Mouse (Mus musculus): Measurements from ENCODE around the gene Cyp4a29. TPM values are rescaled to one million over a fixed set of nuclear protein-coding genes. Genes with fewer than 3 reads are reported as not detected.
"Not testable (repeated sequence)": the region's sequence is repeated elsewhere in the genome, so short reads cannot be mapped to it uniquely, and the experiment has no call there.

The Cyp4a29 gene
- polyA plus RNA-seq (2012; ENCODE audit: insufficient read depth, low replicate concordance), result not detected in 2 replicates

DNA sequence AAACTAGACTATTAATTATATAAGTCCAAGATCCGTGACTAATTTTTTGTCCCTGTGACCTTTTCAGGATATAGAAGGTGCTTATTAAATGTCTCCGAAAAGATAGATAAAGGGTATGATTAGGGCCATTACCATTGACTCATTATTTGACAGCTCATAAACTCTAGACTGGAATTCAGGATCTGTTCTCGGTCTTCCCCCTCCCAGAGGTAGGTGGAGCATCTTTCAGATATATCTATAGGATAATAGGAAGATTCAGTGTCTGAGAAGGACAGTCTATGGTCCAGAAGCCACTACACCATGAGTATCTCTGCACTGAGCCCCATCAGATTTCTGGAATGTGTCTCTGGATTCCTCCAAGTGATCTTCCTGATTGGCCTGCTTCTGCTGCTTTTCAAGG is at the start of gene Cyp4a29:
Gene Cyp4a29, plus strand, starts transcription at position 301 of the 400 bp plus-strand sequence.
- Histone ChIP-seq H3K36me3 (replicated peaks; ENCODE audit: low read length) (no peaks in the 10 kb centered on the region), H3K27me3 (replicated peaks) (no peaks in the 10 kb centered on the region), H3K9me3 (no peaks in the 10 kb centered on the region), H3K4me3 (replicated peaks) (no peak within 1 kb of the TSS), H3K4me1 (no peaks in the 10 kb centered on the region)
- no peak for TF ChIP-seq FLI1 (IDR thresholded peaks at IDR 0.05; ENCODE audit: low read length)
- TF ChIP-seq GATA1 (IDR thresholded peaks at IDR 0.05; ENCODE audit: borderline replicate concordance, low read length), result no peak

DNA sequence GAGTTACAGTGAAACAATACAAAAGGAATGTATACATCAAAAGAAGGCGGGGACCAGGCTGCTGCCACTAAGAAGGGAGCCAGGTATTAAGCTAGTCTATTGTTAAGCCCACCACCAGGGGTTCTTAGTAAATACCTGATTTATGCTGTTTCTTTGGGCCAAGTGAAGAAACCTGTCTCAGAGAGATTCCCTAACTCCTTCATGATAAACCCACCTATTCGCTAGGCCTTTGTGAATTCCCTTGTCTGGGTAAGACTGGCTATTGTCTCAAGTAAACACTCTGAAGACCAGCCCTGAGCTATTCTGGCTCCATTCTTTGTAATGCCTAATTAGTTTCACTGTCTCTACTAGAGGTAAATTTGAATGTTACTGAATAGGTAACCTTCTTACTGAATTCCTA is 9.0 kb upstream of the Cyp4a29 start:
- not testable (repeated sequence) for H3K27me3 ChIP-seq (replicated peaks); H3K4me1 ChIP-seq; H3K4me3 ChIP-seq (replicated peaks); H3K36me3 ChIP-seq (replicated peaks; ENCODE audit: low read length); H3K9me3 ChIP-seq

GRCm38 (mm10) chr4:115236462-115237096 is 5.3 kb upstream of the Cyp4a29 start:
- H3K4me1 ChIP-seq, result no peaks in the 10 kb centered on the region
- TF ChIP-seq FLI1 (IDR thresholded peaks at IDR 0.05; ENCODE audit: low read length), result no peak
- no peak for TF ChIP-seq GATA1 (IDR thresholded peaks at IDR 0.05; ENCODE audit: borderline replicate concordance, low read length)
- H3K9me3 ChIP-seq, result peaks cover 5% of the 10 kb centered on the region
- H3K27me3 ChIP-seq (replicated peaks), result no peaks in the 10 kb centered on the region
- no peak overlapping the region for H3K4me3 ChIP-seq (replicated peaks)
- no peaks in the 10 kb centered on the region for H3K36me3 ChIP-seq (replicated peaks; ENCODE audit: low read length)

DNA sequence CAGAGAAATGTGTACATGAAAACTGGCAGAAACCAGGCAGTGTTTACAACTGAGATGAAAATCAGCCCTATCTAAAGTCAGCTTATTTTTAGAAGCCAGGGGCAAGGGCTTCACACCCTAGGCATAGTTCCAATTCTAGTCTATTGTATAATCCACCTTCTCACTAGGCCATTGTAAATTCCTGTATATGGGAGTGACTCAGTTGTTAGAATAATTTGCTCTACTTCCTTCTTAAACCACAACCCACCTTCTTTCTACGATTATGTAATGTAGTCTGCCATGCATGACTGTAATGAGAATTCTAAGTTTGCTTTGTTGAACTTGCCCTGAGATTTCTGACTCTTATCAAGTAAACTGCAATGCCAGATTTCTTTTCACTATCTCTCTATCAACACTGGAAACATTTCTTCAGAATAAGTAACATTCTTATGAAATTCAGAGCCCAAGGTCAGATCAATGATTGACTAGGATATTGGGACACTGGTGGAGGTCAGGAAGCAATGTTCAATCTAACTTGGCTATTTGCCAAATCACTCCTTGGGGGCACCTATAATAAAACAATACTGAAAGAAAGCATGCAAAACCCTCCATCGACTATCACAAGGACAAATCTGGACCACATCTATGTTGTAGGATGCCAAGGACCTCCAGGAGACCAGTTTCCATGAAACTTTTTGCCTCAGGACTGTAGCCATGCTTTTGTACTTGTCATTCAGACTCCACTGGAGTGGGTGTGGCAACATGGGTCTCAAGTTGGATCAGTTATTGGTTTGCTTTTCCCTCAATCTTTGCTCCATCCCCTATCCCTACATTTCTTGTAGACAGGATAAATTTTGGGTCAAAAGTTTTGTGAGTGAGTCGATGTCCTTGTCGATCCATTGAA is 23.0 kb downstream of the Cyp4a29 start:
- not testable (repeated sequence) for H3K36me3 ChIP-seq (replicated peaks; ENCODE audit: low read length)

GRCm38 (mm10) chr4:115278215-115278982 is 36.5 kb downstream of the Cyp4a29 start:
- not testable (repeated sequence) for H3K27me3 ChIP-seq (replicated peaks)

More for the DNA sequence above, 23.0 kb downstream of the Cyp4a29 start:
- not testable (repeated sequence) for H3K9me3 ChIP-seq; H3K27me3 ChIP-seq (replicated peaks); H3K4me1 ChIP-seq; H3K4me3 ChIP-seq (replicated peaks)

GRCm38 (mm10) chr4:115280342-115280741 is 38.5 kb downstream of the Cyp4a29 start:
- H3K4me1 ChIP-seq, result peaks cover 4% of the 10 kb centered on the region
- no peak overlapping the region for H3K4me3 ChIP-seq (replicated peaks)
- H3K36me3 ChIP-seq (replicated peaks; ENCODE audit: low read length), result no peaks in the 10 kb centered on the region
- TF ChIP-seq GATA1 (IDR thresholded peaks at IDR 0.05; ENCODE audit: borderline replicate concordance, low read length) (no peak), FLI1 (IDR thresholded peaks at IDR 0.05; ENCODE audit: low read length) (no peak)
- H3K27me3 ChIP-seq (replicated peaks), result peaks cover 3% of the 10 kb centered on the region
- no peaks in the 10 kb centered on the region for H3K9me3 ChIP-seq

More at GRCm38 (mm10) chr4:115278215-115278982, 36.5 kb downstream of the Cyp4a29 start:
- H3K4me3 ChIP-seq (replicated peaks); H3K36me3 ChIP-seq (replicated peaks; ENCODE audit: low read length); H3K4me1 ChIP-seq; H3K9me3 ChIP-seq: not testable (repeated sequence)

- H3K36me3 ChIP-seq (replicated peaks; ENCODE audit: low read length); H3K27me3 ChIP-seq (replicated peaks); H3K4me1 ChIP-seq; H3K4me3 ChIP-seq (replicated peaks); H3K9me3 ChIP-seq: not testable (repeated sequence)
Measured at GRCm38 (mm10) chr4:115280779-115281178, 38.9 kb downstream of the Cyp4a29 start.

DNA sequence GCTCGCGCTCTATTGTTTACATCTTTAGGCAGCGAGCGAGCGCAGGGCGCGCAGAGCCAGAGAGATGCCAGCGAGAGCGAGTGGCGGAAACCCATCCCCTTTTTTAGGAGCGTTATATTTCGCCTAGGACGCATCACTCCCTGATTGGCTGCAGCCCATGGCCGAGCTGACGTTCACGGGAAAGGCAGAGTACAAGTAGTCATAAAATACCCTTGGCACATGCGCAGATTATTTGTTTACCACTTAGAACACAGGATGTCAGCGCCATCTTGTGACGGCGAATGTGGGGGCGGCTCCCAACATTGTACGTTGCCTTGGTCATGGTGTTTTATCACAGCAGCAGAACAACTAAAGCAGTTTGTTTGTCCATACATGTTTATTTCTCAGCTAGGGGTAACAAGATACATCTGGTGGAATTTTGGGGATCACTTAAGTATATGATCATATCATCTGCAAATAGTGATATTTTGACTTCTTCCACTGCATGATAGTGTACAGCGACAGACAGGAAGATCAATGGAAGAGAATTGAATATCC is 39.4 kb downstream of the Cyp4a29 start:
- not testable (repeated sequence) for H3K36me3 ChIP-seq (replicated peaks; ENCODE audit: low read length); H3K4me3 ChIP-seq (replicated peaks); H3K27me3 ChIP-seq (replicated peaks); H3K9me3 ChIP-seq; H3K4me1 ChIP-seq

DNA sequence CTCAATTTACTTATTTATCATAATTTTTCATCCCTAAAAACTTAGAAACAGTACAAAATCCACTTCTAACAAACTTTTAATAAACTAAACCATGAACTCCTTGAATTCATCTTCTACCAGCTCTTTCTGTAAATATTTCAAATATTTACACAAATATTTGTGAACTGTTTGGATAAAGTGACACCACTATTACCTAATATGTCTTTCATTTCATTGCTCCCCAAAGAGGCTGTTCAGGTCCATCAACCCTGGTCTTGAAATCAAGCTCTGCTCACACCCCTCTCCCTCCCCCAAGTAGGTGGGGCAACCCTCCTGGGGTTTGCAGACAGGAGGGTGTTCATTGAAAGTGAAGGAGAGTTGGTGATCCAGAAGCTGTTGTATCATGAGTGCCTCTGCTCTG is 56.9 kb downstream of the Cyp4a29 start, which contains the start of gene Cyp4a12a:
Gene Cyp4a12a, plus strand, starts transcription at position 301 of the 400 bp plus-strand sequence.
- H3K36me3 ChIP-seq (replicated peaks; ENCODE audit: low read length); H3K27me3 ChIP-seq (replicated peaks); H3K4me1 ChIP-seq; H3K9me3 ChIP-seq; H3K4me3 ChIP-seq (replicated peaks): not testable (repeated sequence)

Other genes with a start within 250 kb of the Cyp4a29 start
- gene Stil, start 241.9 kb upstream of the Cyp4a29 start, polyA plus RNA-seq (2012; ENCODE audit: insufficient read depth, low replicate concordance), result 0.72 TPM in 1 of 2 replicates, not detected in the other
- gene Tal1, start 185.7 kb upstream of the Cyp4a29 start, polyA plus RNA-seq (2012; ENCODE audit: insufficient read depth, low replicate concordance), result 106 and 219 TPM in 2 replicates
- 2.2 and 5.1 TPM in 2 replicates for gene Pdzk1ip1, start 153.4 kb upstream of the Cyp4a29 start, polyA plus RNA-seq (2012; ENCODE audit: insufficient read depth, low replicate concordance)
- 0.38 TPM in 1 of 2 replicates, not detected in the other for gene Cyp4x1, start 107.8 kb upstream of the Cyp4a29 start, polyA plus RNA-seq (2012; ENCODE audit: insufficient read depth, low replicate concordance)
- gene Cyp4a12a, start 57.0 kb downstream of the Cyp4a29 start, polyA plus RNA-seq (2012; ENCODE audit: insufficient read depth, low replicate concordance), result not detected in 2 replicates
- gene Cyp4a12b, start 169.5 kb downstream of the Cyp4a29 start, polyA plus RNA-seq (2012; ENCODE audit: insufficient read depth, low replicate concordance), result not detected in 2 replicates
- gene Cyp4a30b, start 210.5 kb downstream of the Cyp4a29 start, polyA plus RNA-seq (2012; ENCODE audit: insufficient read depth, low replicate concordance), result not detected in 2 replicates